Mouse (Mus musculus) CH12F3 (cell line): ENCODE measurements at regions not wholly inside any gene's neighbourhood (a gene's known extent, or its start where the extent isn't known, plus 50 kb on each side); places are given as distances from the start of the nearest gene placed in this dataset.

Experiments
- in situ Hi-C: fragments of 300-500 bp; cut with MboI; formaldehyde crosslinking; loops from 2 replicates; pipeline ENCODE4 v1.14.3; 2020; ENCODE audit warnings: low sequenced_read_pairs

DNA sequence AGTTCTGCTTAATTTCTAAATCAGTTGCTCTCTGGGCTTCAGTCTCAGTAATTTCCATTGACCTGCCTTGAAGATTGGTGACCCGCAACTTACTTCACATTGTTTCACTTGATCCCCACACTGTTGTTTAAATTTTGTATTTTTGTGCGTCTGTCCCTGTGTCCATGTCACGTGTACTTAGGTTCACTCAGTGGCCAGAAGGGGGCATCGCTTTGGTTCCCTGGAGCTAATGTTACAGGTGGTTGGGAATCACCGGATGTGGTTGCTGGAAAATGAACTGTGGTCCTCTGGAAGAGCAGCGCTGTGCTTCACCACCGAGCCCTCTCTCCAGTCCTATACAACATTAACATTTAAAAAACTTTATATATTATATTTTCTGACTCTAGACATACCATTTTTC is 397.8 kb downstream of the Klf5 start:
- in situ Hi-C loops = no loop called here

DNA sequence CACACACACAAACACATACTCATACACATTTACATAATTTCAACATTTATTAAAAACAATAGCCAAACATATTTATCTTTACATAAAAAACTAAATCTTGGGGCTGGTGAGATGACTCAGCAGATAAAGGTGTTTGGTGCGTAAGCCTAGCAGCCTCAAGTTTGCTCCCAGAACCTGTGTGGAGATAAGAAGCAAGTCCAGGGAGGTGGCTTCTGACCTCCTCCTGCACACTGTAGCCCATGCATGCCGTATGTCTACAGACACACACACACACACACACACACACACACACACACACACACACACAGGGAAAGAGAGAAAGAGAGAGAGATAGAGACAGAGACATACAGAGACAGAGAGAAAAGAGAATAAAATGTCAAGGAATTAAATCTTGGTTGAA is 401.1 kb downstream of the Klf5 start:
- in situ Hi-C loops = no loop called here

DNA sequence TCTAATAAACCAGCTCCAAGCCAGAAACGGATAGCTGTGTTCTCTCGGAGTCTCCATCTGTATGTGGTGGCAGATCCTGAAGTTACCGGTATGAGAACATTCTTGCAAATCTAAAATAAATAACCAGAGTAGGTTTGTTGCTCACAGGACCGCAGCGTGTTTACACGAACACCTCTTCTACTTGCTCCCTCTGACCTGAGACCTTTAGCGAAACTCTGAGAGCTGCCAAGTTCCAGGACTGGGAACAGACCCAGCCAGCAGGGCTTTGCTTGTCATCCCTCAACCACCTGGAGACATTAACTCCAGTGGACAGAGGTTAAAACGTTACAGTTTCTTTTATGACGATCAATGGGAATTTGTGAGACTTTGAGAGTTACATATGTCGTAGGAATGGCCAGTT is 407.5 kb downstream of the Klf5 start:
- in situ Hi-C loops = no loop called here

DNA sequence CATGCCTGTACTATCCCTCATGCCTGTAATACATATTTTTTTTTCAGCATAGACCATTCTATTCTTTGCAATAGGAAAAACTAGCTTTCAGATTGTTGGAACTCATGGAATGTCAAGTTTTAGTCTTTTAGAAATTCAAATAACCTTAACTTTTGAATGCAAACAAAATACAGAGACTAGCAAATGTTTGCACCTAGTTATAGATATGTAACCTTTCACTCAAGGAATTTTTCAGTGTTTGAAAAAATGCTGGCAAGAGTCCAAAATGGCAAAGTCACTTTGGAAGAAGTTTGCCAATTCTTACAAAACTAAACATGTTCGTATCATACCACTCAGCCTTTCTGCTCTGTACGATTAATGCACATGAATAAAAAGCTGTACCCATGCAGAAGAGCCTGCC is 409.6 kb downstream of the Klf5 start:
- in situ Hi-C loops = no loop called here

DNA sequence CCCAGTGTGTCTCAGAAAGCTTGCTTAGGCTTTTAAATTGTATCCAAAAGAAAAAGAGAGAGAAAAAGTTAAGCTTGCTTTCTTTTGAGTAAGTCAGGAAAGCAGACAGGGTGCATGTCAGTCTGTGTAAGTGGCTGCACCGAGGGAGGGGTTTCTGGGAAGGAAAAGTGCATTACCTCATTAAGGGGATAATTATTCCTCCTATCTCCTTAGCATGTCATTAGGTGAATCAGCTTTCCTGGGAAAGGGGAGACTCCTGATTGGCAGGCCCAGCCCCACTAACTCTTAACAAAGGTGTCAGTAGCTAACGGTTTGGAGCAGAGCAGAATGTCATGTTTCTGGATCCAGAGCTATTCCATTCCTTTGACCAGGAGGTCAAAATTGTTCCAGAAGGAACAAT is 411.3 kb downstream of the Klf5 start:
- in situ Hi-C loops = no loop called here

DNA sequence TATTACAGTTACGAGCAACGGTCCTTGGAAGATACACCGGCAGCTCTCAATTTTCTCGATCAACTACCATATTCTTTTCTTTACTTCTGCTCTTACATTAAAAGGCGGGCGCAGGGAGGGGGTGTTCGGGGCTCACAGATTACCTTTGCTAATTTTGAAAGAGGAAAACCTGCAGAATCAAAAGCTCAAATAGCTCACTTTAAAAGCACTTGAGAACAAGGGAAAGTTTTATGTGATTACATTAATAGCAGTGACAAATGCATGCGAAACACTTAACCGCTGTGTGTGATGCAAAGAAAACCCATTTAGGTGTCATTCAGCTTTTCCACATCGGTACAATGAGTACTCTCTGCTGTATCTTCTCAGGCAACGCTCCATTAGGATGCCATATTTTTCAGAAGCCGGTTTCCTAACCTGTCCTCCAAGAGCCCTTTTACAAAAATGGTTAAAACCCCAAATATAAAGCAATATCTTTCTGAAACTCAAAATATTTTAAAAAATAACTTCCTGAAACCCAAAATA is 412.2 kb downstream of the Klf5 start:
- in situ Hi-C loops = no loop called here

DNA sequence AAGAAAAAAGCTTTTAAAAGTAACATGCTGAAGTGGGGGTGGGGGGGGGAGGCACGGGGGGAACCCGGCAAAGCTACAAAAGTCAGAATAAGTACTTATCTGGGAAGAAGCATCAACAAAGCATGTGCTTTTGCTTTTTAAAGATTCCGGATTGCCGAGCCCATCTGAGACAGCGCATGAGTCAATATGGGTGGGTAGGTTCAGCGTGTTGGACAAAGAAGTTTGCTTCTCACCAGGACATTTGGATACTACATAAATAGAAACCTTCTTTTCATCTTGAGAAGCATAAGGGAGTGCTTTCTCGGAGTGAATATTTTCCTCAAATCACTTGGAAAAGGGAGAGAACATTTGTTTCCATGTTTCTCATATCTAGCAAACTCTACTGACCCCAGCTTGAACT is 414.1 kb downstream of the Klf5 start:
- in situ Hi-C loops = no loop called here

DNA sequence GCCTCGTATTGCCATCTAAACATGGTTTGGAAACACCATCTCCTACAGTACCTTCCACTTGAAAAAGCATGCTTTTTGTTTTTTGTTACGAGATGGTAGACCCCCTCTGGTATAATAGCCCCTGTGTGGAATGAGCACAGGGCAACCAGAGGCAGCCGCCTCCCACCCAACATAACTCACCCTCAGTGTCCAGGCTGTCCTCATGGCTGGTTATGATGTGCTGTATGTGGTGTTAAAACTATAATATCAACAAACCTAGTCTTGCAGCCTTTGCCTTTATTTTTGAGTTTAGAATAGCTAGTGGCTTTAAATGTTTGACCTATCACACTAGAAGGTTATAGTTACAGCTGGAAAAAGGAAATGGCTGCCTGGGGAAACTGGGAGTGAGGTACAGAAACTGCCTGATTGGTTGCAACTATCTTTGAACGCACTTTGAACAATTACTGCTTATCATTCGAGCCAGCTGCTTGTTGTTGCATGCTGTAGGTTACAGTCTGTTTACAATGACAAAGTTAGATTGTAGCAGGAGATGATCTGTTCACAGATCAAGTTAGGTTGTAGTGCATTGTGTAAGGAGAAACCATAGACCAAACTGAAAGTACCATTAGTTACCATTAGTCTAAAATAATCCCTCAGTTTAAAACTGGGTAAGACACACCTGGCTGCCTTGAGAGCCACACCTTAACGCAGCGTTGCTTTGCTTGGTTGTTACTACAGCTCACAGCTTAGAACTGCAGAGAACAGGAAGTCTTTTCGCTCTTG is 414.8 kb downstream of the Klf5 start:
- in situ Hi-C loops = no loop called here

DNA sequence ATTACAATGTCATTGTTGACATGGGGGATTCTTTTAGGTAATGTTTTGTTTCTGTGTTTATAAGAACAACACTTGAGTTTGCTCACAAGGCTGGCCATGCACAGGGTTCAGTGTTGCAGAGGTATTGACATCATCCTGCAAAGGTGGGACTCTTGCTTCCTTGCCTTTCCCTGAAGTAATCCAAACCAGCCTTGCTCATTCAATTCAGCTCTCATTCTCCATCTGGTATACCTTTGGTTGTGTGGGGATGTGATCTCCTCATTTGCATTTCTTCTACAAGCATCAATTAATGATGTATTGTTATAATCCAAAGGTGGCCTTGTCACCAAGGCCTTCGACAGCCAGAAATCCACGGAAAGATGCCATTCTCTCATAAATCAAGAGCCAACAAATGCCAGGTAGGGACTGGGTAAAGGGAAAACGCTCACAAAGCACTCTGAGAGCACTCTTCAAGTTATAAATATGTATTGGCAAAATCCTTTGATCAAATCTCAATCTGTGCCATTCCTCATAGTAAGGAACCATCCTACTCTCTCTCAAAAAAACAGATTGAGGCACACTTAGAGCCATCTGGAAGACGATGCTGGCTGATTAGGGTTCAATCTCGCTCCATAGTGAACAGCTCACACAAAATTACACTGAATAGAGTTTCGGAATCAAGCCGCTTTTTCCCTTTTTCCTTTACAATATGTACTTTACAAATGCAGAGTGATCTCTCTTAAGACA is 435.1 kb downstream of the Klf5 start:
- in situ Hi-C loops = no loop called here

DNA sequence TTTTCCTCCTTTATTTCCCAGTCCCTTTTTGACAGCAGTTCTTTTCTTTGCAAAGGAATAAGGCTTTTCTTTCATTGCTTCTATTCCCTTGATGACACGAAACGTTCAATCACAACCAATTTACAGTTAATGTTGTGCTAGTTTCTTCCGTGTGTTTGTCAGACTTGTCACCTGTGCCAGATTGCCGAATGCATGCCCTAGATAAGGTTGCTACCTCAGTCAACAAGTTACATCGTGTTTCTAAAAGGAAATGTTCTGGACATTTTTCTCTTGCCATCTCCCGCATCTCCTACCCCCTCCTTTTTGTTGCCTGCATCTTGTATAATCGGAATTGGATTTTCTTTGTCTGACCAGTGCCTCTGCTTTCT is 435.7 kb downstream of the Klf5 start:
- in situ Hi-C loops = no loop called here

DNA sequence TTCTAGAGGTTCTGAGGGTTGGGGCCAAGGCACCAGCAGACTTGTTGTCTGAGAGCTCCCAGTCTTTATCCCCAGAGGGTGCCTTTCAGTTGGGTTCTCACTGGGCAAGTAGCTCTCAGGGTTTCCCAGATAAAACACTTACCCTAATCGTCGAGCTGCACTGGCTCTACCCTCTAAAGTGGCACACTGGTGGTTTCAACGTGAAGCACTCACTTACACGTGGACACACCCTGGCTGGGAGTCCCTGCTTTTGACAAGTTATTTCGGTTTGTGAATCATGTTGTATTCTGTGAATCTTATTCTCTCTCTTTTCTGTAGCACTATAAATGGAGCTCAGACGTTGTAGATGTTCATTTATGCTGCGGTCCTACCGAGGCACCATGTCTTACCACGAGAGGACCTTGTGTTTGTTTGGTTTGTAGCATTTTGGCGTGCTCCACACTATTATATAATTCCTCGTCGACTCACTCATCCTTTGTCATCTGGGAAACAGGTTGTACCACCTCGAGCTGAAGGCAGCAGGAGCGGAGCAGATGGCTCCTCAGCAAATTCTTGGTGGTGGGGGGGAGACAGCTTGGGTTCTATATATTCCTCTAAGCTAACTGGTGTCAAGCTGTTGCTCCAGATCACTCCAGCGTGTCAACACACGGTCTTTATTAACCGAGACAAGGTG is 445.3 kb downstream of the Klf5 start:
- in situ Hi-C loops = no loop called here

DNA sequence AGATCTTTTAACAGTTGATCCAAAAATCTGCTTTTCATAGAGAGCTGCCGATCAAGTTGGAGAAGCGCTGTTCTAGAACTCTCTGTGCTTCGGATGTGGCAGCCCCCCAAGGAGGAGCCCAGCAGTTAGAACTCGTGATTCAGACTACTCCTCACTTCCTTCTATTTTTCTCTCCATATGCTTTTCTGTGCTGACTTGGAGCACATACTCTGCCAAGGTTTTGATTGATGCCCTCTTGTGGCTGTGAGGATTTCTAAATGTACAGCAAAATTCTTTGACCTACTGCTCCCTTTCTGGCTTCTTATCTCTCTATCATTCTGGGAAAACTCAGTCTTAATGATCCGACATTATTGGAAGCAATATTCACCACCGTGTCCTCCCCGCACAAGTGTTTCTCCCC is 446.7 kb downstream of the Klf5 start:
- in situ Hi-C loops = no loop called here

DNA sequence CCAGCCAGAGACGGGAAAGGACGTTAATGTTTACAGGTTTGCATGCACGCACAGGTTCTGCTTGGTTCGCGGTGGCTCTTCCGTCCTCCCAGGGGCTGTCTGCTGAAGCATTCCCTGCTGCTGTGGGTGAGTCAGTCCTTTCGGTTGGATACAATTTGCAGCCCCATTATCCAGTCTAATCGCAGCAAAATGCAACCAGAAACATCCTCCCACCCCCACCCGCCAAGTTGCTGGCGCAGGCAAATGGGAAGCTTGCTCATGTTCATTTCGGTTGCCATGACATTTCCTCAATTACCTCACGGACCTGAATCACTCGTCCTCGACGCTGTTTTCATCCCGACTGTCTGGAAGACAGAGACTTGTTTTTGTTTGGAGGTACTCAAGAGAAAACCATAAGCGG is 449.7 kb downstream of the Klf5 start:
- in situ Hi-C loops = no loop called here

DNA sequence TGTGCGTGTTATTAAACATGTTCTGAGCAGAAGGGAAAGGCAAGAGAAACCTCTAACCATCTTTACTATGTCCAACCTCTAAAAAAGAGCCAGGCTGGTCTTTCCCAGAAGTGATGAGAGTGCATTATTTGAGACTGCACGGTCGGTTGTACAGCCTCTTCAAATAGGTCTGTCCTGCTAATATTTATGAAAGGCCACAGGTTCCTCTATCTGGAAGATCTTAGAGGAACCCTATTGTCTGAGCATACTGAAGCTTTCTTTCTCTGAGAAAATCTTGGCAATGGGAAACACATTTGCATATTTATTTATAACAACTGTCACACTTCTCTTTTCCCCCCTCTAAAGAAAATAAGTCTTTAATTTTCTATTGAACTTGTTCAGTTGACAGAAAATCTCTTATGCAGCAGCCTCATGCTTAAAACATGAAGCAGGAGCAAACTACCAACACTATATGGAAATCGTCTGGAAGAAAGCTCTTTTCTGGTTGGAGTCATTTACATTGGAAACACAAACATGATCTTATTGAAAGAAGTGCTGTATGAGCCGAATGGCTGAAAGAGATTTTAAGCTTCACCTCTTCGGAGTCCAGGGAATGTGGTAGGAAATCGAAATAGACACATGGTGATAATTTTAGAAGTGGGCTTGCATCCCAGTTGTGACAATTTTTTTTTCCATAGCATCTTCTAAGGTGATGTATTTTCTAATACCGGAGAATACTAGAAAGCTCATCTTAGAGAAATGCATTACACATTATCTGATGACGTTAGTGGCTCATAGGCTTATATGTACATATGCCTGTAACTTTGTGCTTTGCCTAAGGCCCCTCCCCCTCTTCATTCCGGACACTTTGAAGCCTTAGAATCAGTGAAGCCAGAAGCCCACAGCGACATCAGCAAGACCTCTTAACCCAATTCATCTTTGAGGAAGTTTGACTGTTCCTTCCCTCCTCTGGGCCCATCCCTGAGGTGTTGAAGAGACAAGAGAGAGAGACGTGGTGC is 451.1 kb downstream of the Klf5 start:
- in situ Hi-C loops = no loop called here

DNA sequence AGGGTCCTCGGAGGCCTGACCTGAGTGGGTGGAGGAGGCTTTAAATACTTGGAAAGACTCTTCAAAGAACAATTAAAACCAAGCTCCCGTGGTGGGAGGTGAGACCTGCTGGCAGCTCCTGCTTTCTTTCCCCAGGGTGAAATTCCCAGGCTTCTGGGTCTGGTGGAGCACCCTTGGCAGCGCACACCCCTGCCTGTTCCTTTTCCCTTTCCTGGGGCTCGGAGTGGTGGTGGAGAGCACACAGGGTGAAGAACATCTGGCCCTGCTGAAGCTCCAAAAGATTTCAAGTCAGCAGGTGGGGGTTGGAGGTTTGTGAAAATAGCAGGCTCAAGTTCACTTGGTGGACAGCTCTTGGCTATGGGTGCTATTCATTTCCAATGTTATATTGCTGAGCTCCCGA is 459.6 kb downstream of the Klf5 start:
- in situ Hi-C loops = no loop called here

DNA sequence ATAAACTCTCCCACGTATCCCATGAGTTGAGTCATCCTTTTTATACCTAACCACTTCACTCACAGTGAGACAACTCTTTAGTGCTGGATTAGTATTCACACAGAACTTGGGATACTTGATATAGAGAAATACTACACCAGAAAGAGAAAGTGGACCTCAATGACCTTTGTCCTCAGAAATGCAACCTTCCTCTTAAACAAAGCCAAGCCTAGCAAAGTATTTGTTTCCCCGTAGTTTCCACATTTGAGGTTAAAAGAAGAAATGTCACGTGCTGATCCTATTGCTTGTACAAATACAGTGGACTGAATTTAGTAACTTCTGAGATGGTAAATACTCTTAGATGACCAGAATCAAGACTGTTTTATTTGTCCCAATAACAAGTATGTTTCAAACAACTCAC is 464.8 kb downstream of the Klf5 start:
- in situ Hi-C loops = no loop called here

DNA sequence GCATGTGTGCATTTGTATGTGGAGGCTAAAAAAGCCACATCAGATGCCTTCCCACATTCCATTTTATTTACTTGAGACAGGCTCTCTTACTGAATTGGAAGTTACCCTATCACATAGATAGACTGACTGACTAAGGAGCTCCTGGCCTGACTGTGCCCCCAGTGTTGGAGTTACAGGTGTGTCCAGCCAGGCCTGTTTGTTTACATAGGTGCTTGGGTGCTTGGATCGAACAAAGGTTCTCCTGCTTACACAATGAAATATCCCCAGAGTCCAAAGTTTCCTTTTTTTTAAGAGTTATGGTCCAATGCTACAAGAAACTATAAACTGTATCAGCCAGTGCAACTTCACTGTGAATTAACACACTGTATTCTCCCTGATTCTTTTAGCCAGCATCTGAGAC is 472.5 kb downstream of the Klf5 start:
- in situ Hi-C loops = no loop called here

DNA sequence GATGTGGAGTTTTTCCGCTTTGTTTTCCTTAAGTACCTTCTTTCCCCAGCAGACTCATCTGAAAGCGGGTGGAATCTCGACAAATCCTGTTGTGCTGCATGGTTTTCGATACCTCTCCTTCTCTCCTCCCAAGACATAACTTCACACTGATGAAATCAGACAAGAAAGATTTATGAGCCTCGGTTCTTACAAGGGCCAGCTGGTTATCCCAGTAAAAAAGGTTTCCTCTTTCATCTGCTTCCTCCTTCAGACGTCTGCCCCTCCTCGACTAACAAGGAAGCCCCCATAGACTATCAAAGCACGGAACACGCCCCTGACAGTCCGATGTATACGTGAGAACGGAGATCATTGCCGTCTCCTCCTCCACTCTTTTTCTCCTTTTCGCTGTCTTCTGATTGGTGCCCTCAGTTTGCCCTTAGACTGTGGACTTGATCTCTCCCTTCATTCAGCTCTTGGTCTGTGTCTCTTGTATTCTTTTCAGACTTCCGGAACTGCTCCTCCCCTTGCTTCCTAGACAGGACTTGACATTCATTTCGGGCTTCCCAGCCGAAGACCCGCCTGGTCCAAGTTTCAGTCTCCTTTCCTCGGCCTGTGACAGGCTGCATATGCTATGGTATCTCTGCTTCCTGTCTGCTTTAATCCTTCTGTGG is 474.4 kb downstream of the Klf5 start:
- in situ Hi-C loops = no loop called here

DNA sequence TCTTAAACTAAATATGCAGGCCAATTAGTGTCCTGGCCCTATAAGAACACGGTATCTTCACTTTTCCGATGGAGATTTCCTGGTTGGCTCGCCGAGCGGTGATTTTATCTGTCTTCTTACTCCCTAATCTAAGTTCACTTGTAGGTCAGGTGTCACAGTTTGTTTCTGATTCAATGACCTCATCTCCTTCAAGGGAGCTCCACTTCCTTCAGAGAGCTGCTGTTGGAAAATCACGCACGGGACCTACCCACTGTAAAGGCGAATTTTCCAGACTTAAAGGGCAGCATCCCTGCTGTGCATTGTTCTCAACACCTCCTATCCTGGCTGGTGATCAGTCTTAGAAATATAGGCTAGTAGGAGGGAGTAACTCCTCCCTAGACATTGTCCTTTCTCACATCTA is 480.0 kb downstream of the Klf5 start:
- in situ Hi-C loops = no loop called here

DNA sequence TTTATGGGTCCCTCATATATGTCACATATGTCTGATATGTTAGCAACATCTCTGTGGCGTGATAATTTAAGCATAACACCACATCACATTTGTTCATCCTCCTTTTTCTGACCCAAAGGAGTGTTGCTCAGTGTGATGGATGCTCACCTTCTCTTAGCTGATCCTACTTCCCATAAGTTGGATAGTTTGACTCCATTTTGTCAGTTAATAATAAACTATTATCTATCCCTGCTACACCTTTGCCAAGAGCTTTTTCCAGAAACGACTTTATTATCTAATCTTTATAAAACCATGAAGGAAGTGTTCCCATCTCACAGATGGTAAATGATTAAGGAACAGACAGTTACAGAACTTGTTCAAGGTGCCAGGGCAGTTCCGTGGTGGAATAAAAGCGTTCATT is 480.5 kb downstream of the Klf5 start:
- in situ Hi-C loops = no loop called here
